Mouse (Mus musculus) forebrain, postnatal 0 days (tissue): ENCODE measurements at regions not wholly inside any gene's neighbourhood (a gene's known extent, or its start where the extent isn't known, plus 50 kb on each side); places are given as distances from the start of the nearest gene placed in this dataset.

Source experiments
- ATAC-seq: fragments of 200-750 bp; cut with Nextera tagmentation; 2 replicates; pipeline ENCODE4 v1.8.0; 2017; ENCODE audit warnings: mild to moderate bottlenecking, moderate library complexity
- DNase-seq: peaks from one replicate; pipeline ENCODE4 v3.0.0-alpha.2; 2015
- H3K27ac ChIP-seq: fragments of 300-500 bp; sonication (generic); 2 replicates; pipeline ENCODE4 v1.5.1; 2014; ENCODE audit warnings: low read depth, mild to moderate bottlenecking, antibody characterized with exemption, low read length, moderate library complexity, mixed read lengths
- H3K27me3 ChIP-seq: fragments of 300-500 bp; sonication (generic); 2 replicates; pipeline ENCODE4 v1.6.1; 2014; ENCODE audit warnings: mild to moderate bottlenecking, low read length, mixed read lengths; ENCODE audit not compliant: insufficient read depth
- H3K36me3 ChIP-seq: fragments of 300-500 bp; sonication (generic); 2 replicates; pipeline ENCODE4 v1.6.1; 2014; ENCODE audit warnings: mild to moderate bottlenecking, moderate library complexity; ENCODE audit not compliant: insufficient read depth
- H3K4me1 ChIP-seq: fragments of 300-500 bp; sonication (generic); 2 replicates; pipeline ENCODE4 v1.6.1; 2014; ENCODE audit warnings: antibody characterized with exemption; ENCODE audit not compliant: insufficient read depth
- H3K4me2 ChIP-seq: fragments of 300-500 bp; sonication (generic); 2 replicates; pipeline ENCODE4 v1.6.1; 2014; ENCODE audit warnings: low read depth, mild to moderate bottlenecking, moderate library complexity
- H3K4me3 ChIP-seq: fragments of 300-500 bp; sonication (generic); 2 replicates; pipeline ENCODE4 v1.5.1; 2014; ENCODE audit warnings: low read depth, low read length, mixed read lengths
- H3K9ac ChIP-seq: fragments of 300-500 bp; sonication (generic); 2 replicates; pipeline ENCODE4 v1.6.1; 2014; ENCODE audit warnings: mild to moderate bottlenecking
- H3K9me3 ChIP-seq: fragments of 300-500 bp; sonication (generic); 2 replicates; pipeline ENCODE4 v1.6.1; 2016; ENCODE audit warnings: low read length
- CTCF ChIP-seq: sonication (generic); IDR thresholded peaks from 2 replicates; pipeline ENCODE4 v1.5.1; 2016; ENCODE audit warnings: antibody characterized with exemption, control low read depth, low read depth
- WGBS: fragments of 180-500 bp; shearing (Covaris S2); extraction: QIAGEN DNeasy Blood & Tissue Kit; methylation state at CpG from one replicate; pipeline ENCODE4 v1.1.7; 2014; 5-methylcytosine and 5-hydroxymethylcytosine counted together

- Histone ChIP-seq H3K9me3 (no peaks in the 10 kb centered on the region), H3K4me2 (no peak overlapping the region), H3K4me3 (no peak overlapping the region), H3K9ac (no peak overlapping the region), H3K36me3 (no peaks in the 10 kb centered on the region), H3K27me3 (no peaks in the 10 kb centered on the region), H3K27ac (no peak overlapping the region), H3K4me1 (no peaks in the 10 kb centered on the region)
- TF ChIP-seq CTCF = no peak
- DNase-seq = no peak
- 58% methylated on average over 2 of the region's 2 CpGs for WGBS
- ATAC-seq = no peak
These were observed 93.2 kb upstream of the 2610001J05Rik start for GRCm38 (mm10) chr6:13964471-13964870.

- TF ChIP-seq CTCF = no peak
- Histone ChIP-seq H3K36me3 (no peaks in the 10 kb centered on the region), H3K9ac (no peak overlapping the region), H3K4me1 (no peaks in the 10 kb centered on the region), H3K9me3 (no peaks in the 10 kb centered on the region), H3K27ac (no peak overlapping the region), H3K4me3 (no peak overlapping the region), H3K27me3 (no peaks in the 10 kb centered on the region), H3K4me2 (no peak overlapping the region)
- DNase-seq = no peak
- WGBS = 24% methylated on average over 2 of the region's 2 CpGs
- ATAC-seq = no peak
These were observed 92.7 kb upstream of the 2610001J05Rik start for GRCm38 (mm10) chr6:13964013-13964412.

- Histone ChIP-seq H3K4me1 (no peaks in the 10 kb centered on the region), H3K36me3 (no peaks in the 10 kb centered on the region), H3K27ac (no peak overlapping the region), H3K4me3 (no peak overlapping the region), H3K27me3 (no peaks in the 10 kb centered on the region), H3K9me3 (no peaks in the 10 kb centered on the region), H3K9ac (no peak overlapping the region), H3K4me2 (no peak overlapping the region)
- DNase-seq (no peak), ATAC-seq (no peak)
- no peak for TF ChIP-seq CTCF
- 84% methylated on average over 4 of the region's 4 CpGs for WGBS
These were observed 78.3 kb upstream of the 2610001J05Rik start for GRCm38 (mm10) chr6:13949640-13950039.

- no peak for TF ChIP-seq CTCF
- ATAC-seq = peak; percentile 89
- no peaks in the 10 kb centered on the region for H3K27me3 ChIP-seq
- H3K36me3 ChIP-seq = no peaks in the 10 kb centered on the region
- no peak overlapping the region for H3K4me2 ChIP-seq
- 50% methylated on average over 9 of the region's 9 CpGs for WGBS
- no peak overlapping the region for H3K9ac ChIP-seq
- H3K4me1 ChIP-seq = 0 out of 2 replicates have a peak, but pooled peaks cover 9% of the 10 kb centered on the region
- no peak overlapping the region for H3K4me3 ChIP-seq
- peak overlapping the region; percentile 73; the same call in 1 of the 2 replicates for H3K27ac ChIP-seq
- H3K9me3 ChIP-seq = no peaks in the 10 kb centered on the region
- DNase-seq = peak; percentile 34
These were observed 49.8 kb upstream of the 2610001J05Rik start for GRCm38 (mm10) chr6:13920809-13921760.
